Mouse (Mus musculus) layer of hippocampus, adult 8-10 months (tissue): ENCODE data around the gene Dnajc16. TPM values are rescaled to one million over a fixed set of nuclear protein-coding genes. Genes with fewer than 3 reads are reported as not detected.
A peak's percentile ranks its signal among the peaks of the same experiment; 100 is the strongest.

Experiments used
- DNase-seq, 2 experiments: peaks; one replicate each; pipeline ENCODE4 v3.0.0; 2022; ENCODE audit warnings: low spot score in 2 of 2
- total RNA-seq, 4 experiments: library from RNA; stranded (reverse); gene quantifications; 2 replicates each; pipeline ENCODE4 v1.2.4; 2022

The Dnajc16 gene
- total RNA-seq: 10 to 100 TPM; 42.0 to 51.0 (median 44.1) TPM

DNA sequence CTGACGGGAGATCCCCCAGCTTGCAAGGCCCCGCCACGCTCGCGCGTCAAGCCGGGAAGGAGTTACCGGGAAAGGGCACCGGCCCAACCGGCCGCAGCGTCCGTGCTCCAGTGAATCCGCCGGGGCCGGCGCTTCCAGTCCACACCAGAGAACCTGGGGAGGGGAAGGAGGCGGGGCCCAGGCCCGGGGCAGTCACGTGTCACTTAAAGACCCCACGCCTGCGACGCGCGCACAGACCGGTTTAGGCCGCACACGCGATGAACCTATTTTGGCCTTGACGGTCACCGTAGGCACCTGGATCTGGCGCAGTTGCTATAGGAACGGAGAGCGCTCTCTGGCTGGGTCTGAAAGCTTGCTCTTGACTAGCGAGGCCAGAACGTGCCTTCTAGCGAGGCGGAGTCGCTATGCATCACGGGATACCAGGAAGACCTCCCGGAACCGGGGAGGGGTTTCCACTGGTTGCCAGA lies at the start of gene Dnajc16:
Dnajc16 (minus strand) TSS at position 408 of the 467 bp plus-strand sequence.
- DNase-seq: peak; percentile 98 to 99

DNA sequence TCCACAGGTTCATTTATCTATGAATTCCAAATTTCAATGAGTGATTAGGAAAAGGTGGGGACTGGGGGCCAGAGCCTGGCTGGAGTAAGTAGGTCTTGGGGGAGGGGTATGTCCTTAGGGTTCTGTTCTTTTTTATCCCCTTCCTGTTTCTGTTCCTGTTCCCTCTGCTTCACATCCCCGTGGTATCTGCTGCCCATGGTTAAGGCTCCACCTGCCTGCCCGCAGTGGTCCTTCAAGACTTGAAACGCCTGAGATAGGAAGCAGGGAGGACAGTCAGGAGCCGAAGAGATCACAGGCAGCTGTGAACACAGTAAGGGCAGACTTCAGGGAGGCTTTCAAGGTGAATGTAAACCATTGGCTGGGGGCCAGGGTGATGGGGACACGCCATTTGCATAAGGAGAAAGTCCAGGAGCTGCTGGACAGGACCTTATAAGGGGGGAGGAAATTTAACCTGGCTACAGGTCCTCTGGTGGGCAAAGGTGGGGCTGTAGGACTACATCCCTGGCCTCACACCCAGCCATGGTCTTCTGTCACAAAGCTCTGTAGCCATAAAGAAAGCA lies 43.9 kb upstream of the Dnajc16 start:
- DNase-seq: no peak

DNA sequence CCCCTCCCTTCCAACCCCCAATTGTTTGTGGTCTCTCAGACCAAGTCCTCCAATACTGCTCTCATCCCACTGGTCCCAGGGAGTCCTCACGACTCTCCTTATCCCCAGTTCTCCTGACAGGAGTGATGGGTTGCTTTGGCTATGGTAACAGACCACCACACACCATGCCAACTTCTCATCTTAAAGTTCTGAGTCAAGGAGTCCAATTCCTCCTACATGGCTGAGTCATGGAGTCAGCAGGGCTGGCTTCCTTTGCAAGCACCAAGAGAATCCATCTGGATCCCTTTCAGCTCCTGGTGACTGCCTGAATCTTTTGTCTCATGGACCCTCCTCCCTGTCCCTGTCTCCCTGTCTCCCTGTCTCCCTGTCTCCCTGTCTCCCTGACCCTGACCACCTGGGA lies 43.2 kb upstream of the Dnajc16 start:
- no peak for DNase-seq

DNA sequence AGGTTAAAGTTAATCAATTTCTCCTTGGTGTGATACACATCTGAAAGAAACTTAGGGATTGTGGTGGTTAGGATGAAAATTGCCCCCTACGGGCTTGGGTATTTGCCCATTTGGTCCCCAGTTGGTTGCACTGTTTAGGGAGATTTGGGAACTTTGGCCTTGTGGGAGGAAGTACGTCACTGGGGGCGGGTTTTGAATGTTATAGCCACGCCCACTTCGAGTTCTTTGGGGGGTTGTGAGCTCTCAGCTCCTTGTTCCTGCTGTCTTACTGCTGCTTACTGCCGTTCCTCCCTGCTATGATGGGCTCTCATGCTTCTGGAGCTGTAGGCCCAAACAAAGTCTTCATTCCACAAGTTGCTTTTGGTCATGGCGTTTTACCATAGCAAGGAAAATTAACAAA lies 40.6 kb upstream of the Dnajc16 start:
- DNase-seq: no peak

DNA sequence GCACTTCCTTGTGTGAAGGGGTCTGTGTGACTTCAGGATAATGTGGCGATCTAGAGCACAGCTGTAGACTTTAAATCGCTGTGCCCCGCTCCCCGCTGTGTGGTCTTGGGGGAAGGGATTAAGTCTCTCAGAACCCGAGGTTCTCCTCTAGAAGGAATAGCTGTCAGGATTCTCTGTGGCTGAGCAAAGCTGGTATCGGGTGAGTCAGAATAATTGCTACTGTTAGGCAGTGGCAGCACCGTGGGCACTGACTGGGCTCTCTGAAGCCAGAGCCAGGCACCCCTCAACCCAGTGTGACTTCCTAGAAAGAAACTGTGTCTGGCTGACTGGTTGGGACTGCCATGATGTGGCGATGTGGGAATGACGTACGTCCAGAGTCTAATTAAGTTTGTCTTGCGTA lies 39.6 kb upstream of the Dnajc16 start:
- DNase-seq: no peak

DNA sequence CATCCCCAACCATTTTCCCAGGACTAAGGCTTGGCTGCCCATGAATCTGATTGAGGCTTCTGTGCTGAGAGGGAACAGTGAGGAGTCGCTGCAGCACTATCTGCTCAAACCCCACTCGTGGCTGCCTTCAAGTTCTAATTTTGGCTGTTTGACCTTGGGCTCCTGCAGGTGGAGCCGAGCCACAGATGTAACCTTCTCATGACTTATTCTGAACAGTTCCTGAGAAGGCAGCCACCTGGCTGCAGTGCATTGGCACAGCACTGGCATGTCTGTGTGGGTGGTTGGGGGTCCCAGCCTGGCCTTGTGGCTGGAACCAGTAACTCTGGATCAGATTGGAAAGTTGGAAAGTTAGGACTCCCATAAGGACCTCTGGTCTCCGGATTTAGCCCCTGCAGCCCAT lies 37.4 kb upstream of the Dnajc16 start:
- DNase-seq: no peak

DNA sequence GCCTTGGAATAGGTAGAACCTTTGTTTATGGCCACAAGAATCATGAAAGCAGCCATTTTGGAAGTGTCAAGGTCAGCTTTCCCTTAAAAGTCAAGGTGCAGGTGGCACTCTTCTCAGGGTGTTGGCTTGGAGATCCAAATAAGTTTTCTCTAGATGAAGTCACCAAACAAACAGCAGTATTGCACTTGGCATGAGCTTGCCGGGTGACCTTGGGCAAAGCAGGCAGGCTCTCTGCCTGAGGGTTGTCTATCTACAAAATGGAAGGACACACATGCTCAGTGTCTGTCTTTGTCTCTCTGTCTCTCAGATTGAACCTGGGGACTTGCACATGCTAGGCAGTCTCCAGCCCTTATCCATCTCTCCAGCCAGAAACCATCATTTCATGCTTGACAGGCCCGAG lies 36.7 kb upstream of the Dnajc16 start:
- DNase-seq: no peak

DNA sequence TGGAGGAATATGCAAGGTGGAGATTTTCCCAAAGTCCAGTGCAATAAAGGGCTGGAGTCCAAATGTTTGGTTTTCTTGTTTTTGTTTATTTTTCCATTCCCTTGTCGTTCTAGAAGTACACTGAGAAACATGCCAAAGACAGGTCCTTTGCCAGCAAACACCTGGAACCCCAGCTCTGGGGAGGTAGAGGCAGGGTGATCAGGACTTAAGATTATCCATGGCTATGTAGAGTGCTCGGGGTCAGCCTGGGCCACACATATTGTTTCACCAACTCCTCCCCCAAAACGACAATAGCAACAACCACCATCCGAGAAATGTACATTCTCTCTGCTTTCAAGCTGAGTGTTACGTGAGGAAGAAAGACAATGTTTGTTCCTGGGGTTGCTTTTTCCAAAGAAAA lies 35.3 kb upstream of the Dnajc16 start, which contains the start of gene Cela2a:
Cela2a (minus strand) TSS at position 101 of the 400 bp plus-strand sequence.
- DNase-seq: no peak

DNA sequence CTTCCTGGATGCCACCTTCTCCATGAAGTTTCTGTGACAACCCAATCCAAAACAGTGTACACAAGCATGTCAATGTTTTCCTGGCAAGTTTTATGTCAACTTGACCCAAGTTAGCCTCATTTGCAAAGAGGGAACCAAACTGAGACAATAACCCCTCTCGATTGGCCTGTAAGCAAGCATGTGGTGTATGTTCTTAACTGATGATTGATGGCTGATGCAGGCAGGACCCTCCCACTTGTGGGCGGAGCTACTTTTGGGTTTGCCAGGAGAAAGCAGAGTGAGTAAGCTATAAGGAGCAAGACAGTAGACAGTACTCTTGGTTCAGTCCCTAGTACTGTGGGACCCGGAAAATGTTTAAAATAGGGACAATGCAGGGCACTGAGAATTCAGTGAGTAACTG lies 32.2 kb upstream of the Dnajc16 start:
- no peak for DNase-seq

DNA sequence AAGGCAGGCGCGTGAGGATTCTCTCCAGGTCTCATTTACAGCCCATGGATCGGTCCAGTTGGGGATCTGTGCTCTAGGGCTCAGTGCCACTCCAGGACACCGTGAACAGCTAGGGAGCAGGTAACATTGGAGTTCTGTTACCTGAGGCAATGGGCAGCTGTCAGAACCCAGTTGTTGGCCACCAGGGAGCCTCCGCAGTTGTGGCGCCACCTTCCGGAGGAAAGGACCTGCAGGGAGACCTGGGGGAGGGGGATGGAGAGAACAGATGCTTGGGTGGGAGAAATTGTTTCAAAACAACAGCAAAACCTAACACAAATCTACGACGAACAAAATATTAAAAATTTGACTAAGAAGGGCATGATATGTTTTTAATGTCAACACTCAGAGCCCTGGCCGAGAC lies 31.4 kb upstream of the Dnajc16 start:
- no peak for DNase-seq

DNA sequence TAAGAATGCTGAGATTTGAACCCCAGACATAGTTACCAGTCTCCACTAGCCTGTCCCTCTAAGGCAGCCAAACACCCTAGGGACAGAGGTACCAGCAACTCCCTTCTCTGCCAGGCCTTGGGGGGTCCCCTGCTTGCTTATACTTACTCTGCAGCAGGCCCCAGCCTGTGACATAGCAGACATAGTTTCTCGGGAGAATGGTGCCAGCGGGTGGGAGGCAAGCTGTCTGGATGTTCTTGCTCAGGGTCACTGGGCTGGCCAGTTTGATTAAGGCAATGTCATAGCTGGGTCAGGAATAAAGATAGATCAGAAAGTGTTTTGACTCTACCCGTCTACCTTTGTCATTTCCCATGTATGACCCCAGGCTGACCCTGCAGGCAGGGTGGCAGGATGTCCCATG lies 30.4 kb upstream of the Dnajc16 start:
- DNase-seq: no peak

DNA sequence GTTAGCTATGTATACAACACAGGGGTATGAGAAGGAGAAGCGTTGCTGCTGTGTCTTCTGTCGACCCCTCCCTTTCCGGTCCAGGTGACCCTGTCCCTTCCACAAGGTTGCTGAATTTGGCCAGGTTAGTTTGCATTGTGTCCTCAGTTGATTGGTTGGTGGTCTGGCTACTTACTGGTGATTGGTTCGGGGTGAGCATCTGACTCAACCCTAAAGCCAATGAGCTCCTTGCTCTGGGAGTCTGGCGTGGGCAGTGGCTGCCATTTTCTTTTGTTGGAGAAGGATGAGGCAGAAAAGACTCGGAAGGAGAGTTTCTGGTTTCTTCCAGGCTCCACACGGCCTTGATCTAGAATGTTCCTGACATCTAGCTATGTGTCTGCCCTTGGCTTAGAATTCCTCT lies 28.6 kb upstream of the Dnajc16 start:
- DNase-seq: no peak

DNA sequence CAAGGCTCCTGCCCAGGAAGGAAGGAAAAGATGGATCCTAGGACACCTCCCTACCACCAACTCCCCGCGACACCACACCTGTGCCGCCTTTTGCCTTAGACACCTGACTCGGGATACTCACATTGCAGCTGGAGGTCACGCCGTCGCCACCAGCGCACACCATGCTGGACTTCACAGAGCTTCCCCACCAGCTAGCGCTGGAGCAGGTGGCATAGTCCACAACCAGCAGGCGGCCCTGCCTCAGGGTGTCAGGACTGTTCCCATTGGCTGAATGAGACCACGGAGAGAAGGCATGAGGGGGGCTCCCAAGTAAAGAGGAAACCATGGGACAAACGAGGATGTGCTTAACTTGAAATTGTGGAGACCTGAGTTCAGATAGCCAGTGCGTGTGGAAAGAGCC lies 28.1 kb upstream of the Dnajc16 start:
- no peak for DNase-seq

DNA sequence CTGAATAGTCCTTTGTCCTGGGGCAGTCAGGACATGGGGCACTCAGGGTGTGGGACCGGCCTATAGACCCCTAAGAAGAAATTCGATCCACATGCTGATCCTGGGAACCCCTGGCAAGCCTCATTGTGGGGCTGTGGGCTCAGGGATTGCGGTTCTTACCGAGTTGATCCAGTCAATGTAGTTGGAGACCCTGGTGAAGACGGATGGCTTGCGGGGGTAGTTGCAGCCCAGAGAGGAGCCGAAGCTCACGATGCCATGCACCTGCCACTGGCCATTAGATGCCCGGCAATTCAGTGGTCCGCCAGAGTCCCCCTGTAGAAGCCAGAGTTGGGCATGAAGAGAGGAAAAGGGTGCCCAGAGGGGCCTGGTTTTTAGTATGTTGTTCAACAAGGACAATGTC lies 27.0 kb upstream of the Dnajc16 start:
- DNase-seq: no peak

DNA sequence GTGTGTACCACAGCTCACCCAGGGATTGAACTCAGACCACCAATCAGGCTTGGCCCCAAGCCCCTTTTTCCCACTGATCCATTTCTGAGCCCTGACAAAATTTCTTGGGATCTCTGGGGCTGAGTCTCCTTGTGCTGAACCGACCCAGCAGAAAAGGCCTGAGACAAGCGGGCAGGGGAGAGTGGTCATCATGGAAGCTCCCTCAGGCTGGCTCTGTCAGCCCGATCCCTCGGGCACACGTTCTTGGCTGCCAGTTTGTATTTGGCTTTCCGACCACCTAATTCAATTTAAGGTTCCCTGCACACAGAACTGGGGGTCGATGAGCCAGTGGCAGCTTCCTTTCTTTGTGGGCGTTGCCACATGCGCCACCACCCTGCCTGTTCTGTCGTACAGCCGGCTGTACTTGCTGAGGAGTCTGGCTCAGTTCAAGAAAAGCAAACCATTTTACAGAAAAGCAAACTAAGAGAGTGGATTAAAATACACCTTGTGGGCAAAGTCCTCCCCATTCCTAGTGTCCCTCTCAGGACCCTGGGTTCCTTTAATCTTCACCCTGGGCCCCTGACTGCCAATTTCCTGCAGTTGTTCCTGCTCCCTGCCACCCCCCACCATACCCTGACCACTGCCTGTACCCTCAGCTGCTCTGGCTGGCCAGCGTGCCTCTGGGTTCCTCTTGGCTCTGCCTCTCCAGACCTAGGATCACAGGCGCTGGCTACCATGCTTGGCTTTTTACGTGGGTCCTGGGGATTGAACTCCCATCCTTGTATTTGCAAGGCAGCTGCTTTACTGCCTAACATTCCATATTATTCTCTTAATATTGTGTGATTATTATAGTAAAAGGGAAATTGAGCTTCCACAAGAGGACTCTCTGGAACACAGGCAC lies 26.3 kb upstream of the Dnajc16 start:
- DNase-seq: peak in 1 of 2 experiments; percentile 56

DNA sequence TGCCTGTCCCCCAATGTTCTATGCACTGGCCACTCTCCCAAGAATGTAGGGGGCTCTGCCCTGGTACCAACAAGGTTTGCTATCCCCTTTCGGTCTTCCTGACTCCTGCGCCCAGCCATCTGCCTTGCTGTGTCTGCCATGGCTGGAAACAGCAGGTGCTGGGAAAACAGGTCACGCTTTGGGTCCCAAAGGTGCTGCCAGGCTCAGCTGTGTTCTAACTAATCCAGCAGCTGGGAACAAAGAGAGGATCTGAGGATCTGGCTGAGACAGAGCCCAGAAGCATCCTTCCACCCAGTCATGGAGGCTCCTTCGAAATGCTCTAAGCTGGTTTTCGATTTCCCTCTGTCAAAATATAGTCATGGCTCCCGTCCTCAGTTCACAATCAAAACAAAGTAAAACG lies 25.5 kb upstream of the Dnajc16 start:
- DNase-seq: no peak

DNA sequence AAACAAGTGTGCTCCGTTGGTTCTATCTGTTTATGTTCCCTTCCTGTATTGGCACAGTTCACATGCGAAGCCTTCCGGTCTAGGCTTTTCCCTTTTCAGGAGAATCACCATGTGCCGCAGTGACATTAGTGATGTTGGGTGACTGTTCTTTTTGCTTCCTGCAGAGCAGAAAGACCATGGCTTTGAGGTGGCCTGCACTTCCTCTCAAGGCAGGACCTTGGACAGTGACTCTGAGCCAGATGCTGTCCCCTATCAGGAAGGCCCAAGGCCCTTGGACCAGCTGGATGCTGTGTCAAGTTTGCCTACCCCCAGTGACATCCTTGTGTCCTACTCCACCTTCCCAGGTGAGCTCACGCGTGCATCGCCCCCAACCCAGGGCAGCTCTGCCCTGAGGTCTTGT lies 20.6 kb upstream of the Dnajc16 start:
- no peak for DNase-seq

DNA sequence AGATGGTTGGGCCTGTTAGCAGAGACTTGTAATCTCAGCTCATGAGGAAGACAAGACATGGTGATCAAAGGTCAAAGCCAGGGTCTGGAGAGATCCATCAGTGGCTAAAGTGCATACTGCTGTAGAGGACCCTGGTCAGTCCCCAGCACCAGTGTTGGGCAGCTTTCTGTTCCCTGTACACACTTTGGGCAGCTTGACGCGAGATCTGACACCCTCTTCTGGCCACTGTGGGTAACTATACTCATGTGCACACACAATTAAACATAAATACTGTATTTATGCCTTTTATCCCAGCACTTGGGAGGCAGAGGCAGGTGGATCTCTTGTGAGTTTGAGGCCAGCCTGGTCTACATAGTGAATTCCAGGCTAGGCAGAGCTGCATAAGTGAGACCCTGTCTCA lies 20.2 kb upstream of the Dnajc16 start:
- DNase-seq: no peak

DNA sequence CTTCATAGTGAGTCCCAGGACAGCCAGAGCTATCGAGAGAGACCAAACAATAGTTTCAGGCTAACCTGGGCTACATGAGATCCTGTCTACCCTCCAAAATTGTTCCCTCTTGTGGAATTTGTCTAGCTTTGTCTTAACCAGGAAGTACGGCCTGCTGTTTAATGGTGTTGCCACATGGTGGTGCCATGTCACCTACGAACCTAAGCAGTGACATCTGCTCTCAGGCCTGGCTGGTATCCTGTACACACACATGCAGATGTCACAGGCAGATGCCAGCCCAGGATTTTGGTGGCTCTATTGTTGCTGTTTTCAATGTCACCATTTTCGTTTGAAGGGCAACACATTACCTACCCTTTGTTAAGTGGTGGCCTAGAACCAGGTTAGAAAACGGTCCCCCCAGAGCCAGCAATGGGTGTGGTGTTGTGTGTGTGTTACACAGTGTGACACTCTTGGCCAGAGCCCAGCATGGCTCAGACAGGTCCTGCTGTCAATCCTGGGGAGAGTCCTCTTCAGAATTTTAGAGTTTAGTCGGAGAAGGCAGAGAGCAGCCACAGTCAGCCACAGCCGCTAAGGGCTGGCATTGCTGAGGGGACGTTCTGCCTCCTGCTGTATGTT lies 19.2 kb upstream of the Dnajc16 start:
- no peak for DNase-seq

DNA sequence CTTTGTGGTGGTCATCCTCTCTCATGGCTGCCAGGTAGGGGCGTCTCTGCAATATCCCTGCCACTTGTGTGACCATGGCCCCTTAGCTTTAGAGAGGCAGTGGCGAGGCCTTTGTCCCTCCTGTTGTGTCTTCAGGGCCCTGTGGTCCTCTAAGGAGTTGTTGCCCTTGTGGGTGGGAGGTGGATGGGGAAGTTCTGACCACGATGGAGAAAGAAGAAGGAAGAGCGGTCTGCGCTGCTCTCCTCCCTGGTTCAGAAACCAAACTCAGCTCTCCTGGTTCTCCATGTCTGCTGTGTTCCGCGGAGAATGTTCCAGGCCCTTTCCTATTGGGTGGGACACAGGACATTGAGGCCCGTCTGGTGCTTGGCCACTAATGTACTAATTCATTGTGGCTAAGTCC lies 15.2 kb upstream of the Dnajc16 start:
- no peak for DNase-seq

DNA sequence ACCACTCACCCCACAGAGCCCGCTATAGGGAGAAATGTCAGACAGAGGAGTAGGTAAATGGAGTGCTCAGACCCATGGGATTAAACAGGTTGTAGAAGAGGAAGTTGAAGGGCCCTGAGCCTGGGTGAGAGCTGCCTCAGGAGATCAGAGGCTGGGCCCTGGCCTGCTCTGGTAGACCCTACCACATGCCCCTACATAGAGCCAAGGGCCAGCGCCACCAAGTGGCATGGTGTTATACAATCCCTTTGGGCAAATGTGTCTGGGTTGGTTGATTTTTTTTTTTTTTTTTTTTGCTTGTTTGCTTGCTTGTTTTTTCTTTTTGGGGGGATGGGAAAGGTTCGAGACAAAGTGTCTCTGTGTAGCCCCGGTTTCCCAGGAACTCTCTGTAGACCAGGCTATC lies 13.4 kb upstream of the Dnajc16 start:
- DNase-seq: no peak

DNA sequence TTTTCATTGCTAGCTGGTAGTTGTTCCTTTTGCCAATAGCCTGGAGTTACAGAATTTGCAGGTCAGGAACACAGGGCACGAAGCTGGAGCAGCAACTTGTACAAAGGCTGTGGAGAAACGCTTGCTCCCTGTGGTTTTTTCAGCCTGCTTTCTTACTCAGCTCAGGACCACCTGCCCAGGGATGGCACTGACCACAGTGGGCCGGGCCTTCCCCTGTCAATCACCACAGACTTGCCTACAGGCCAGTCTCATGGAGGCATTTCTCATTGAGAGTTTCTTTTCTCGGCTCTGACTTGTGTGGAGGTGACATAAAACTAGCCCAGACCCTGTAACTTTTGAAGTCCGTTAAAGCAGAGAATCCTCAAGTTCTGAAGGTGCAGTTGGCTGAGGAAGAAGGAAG lies 6.8 kb upstream of the Dnajc16 start:
- DNase-seq: no peak

DNA sequence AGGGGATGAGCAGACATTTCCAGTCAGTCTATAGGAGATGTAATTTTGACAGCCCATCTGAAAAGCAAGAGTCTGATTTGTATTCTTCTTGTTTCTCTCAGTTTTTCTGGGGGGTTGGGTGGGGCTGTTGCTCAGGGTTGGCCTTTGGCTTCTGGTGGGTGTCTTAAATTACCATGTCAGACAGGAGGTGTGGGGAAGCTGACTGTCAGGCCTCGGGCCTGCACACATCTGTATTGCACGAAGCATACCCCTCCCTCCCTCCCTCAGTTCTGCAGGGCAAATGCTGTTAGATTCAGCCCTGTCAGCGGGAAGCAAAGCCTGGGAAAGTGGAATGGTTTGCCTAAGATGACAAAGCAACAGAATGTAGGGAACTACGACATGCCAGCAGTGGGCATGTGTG lies 6.2 kb upstream of the Dnajc16 start:
- no peak for DNase-seq
